Mouse (Mus musculus) forebrain, embryonic 10.5 days (tissue): ENCODE measurements at regions not wholly inside any gene's neighbourhood (a gene's known extent, or its start where the extent isn't known, plus 50 kb on each side); places are given as distances from the start of the nearest gene placed in this dataset.

Experiments used
- DNase-seq: peaks from one replicate; pipeline ENCODE4 v3.0.0-alpha.2; 2017; ENCODE audit warnings: low spot score; ENCODE audit errors: extremely low spot score
- H3K27ac ChIP-seq: fragments of 300-500 bp; sonication (generic); 2 replicates; pipeline ENCODE4 v1.5.1; 2016; ENCODE audit warnings: mild to moderate bottlenecking
- H3K27me3 ChIP-seq: fragments of 300-500 bp; sonication (generic); 2 replicates; pipeline ENCODE4 v1.6.1; 2016; ENCODE audit warnings: mild to moderate bottlenecking; ENCODE audit not compliant: poor library complexity, severe bottlenecking
- H3K36me3 ChIP-seq: fragments of 300-500 bp; sonication (generic); replicated peaks from 2 replicates; pipeline ENCODE4 v1.6.1; 2016; ENCODE audit warnings: mild to moderate bottlenecking, moderate library complexity
- H3K4me1 ChIP-seq: fragments of 300-500 bp; sonication (generic); 2 replicates; pipeline ENCODE4 v1.6.1; 2016
- H3K4me3 ChIP-seq: fragments of 300-500 bp; sonication (generic); 2 replicates; pipeline ENCODE4 v1.5.1; 2016; ENCODE audit warnings: mild to moderate bottlenecking, moderate library complexity
- H3K9me3 ChIP-seq: fragments of 300-500 bp; sonication (generic); 2 replicates; pipeline ENCODE4 v1.6.1; 2016; ENCODE audit warnings: mild to moderate bottlenecking, moderate library complexity
- WGBS: fragments of 180-500 bp; shearing (Covaris S2); methylation state at CpG from one replicate; pipeline ENCODE4 v1.1.7; 2016; 5-methylcytosine and 5-hydroxymethylcytosine counted together

GRCm38 (mm10) chr3:51092079-51093028 lies 131.9 kb upstream of the Noct start:
- Histone ChIP-seq H3K4me1 (peaks cover 43% of the 10 kb centered on the region), H3K4me3 (no peak overlapping the region), H3K27ac (no peak overlapping the region), H3K36me3 (no peaks in the 10 kb centered on the region), H3K27me3 (no peaks in the 10 kb centered on the region), H3K9me3 (no peaks in the 10 kb centered on the region)
- WGBS = 86% methylated on average over 12 of the region's 12 CpGs
- DNase-seq = no peak

DNA sequence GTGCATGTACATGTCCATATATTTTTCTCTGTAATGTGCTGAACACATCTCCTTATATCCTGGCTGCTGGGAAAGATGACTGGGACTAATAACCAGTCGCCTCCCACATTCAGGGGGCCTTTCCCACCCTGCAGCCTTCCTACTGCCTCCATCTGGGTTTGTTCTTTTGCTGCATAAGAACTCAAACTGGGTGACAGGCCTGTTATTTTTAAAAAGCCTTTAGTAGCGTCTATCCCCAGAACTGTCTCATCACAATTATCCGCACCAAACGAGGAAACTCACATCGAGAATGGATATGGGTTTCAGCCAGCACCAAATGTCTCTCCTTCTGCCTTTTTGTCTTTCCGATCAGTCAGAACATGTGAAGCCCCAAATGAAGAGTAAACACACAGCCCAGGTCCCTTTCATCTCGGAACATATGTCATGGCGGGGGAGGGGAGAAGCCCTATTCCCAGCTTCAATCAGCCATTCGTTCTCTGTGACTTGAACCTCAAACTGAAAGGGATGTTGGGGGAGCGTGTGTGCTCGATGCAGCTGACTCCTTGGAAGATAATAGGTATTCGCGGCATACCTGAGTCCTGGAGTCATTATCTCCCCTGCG lies 128.3 kb upstream of the Noct start:
- no peaks in the 10 kb centered on the region for H3K27me3 ChIP-seq
- H3K27ac ChIP-seq = peak overlapping the region; percentile 62
- peaks cover 21% of the 10 kb centered on the region for H3K4me1 ChIP-seq
- H3K4me3 ChIP-seq = no peak overlapping the region
- no peak for DNase-seq
- WGBS = 48% methylated on average over 14 of the region's 14 CpGs
- H3K36me3 ChIP-seq = no peaks in the 10 kb centered on the region
- H3K9me3 ChIP-seq = no peaks in the 10 kb centered on the region; the same call in 1 of the 2 replicates

DNA sequence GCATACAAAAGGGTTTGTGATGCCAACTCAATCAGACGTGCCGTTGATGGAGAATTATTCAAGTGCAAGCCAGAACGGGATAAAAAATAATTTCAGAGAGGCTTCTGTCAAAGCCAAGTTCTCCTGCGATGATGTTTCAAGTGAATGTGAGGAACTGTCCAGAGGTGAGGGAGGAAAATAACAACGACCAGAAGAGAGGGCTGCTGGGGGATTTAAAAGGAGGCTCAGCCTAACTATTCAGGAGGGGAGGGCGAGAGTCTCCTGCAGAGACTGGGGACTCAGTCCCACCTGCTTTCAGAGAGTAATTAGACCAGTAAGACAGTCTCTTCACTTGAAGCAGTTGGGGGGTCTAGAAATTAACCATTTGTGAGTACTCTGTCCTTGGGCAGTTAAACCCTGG lies 127.7 kb upstream of the Noct start:
- Histone ChIP-seq H3K27ac (peak overlapping the region; percentile 62), H3K9me3 (no peaks in the 10 kb centered on the region; the same call in 1 of the 2 replicates), H3K27me3 (no peaks in the 10 kb centered on the region), H3K36me3 (no peaks in the 10 kb centered on the region), H3K4me3 (no peak overlapping the region), H3K4me1 (peaks cover 21% of the 10 kb centered on the region)
- WGBS = 46% methylated on average over 6 of the region's 6 CpGs
- no peak for DNase-seq

GRCm38 (mm10) chr3:51097362-51097761 lies 126.9 kb upstream of the Noct start:
- Histone ChIP-seq H3K9me3 (no peaks in the 10 kb centered on the region; the same call in 1 of the 2 replicates), H3K4me1 (peaks cover 21% of the 10 kb centered on the region), H3K27ac (peak overlapping the region; percentile 21; the same call in 1 of the 2 replicates), H3K4me3 (no peak overlapping the region), H3K27me3 (no peaks in the 10 kb centered on the region), H3K36me3 (no peaks in the 10 kb centered on the region)
- WGBS = 90% methylated on average over 10 of the region's 10 CpGs
- DNase-seq = no peak

GRCm38 (mm10) chr3:51099966-51100365 lies 124.3 kb upstream of the Noct start:
- Histone ChIP-seq H3K36me3 (no peaks in the 10 kb centered on the region), H3K9me3 (no peaks in the 10 kb centered on the region; the same call in 1 of the 2 replicates), H3K27ac (no peak overlapping the region), H3K27me3 (no peaks in the 10 kb centered on the region), H3K4me1 (peaks cover 21% of the 10 kb centered on the region), H3K4me3 (no peak overlapping the region)
- DNase-seq = no peak
- 92% methylated on average over 7 of the region's 7 CpGs for WGBS

- Histone ChIP-seq H3K9me3 (peaks cover 4% of the 10 kb centered on the region; the same call in 1 of the 2 replicates), H3K27ac (peak overlapping the region; percentile 60), H3K27me3 (no peaks in the 10 kb centered on the region), H3K36me3 (no peaks in the 10 kb centered on the region), H3K4me3 (no peak overlapping the region), H3K4me1 (peaks cover 35% of the 10 kb centered on the region)
- DNase-seq = no peak
- 38% methylated on average over 12 of the region's 12 CpGs for WGBS
Observed at GRCm38 (mm10) chr3:51108639-51109202, 115.5 kb upstream of the Noct start.

DNA sequence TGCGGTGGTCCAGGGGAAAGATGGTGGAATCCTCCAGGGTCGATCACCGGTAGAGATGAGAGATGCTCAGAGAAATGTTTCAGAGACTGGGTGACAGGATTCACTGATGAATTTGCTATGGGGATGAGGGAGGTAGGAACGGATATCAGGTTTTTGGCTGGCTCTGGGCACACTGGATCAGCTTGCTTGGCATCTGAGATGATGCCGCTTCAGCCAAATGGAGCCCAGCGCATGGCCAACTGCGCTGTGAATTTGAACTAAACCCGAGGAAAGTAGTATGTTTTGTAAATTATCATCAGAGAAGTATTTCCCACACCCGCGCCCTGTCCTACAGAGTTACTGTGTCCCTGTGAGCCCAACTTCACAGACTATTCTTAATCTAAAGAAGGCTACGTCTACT lies 113.0 kb upstream of the Noct start:
- Histone ChIP-seq H3K27ac (no peak overlapping the region), H3K36me3 (no peaks in the 10 kb centered on the region), H3K4me1 (peaks cover 35% of the 10 kb centered on the region), H3K27me3 (no peaks in the 10 kb centered on the region), H3K9me3 (no peaks in the 10 kb centered on the region), H3K4me3 (no peak overlapping the region)
- WGBS = 95% methylated on average over 11 of the region's 11 CpGs
- no peak for DNase-seq

GRCm38 (mm10) chr3:51112351-51112750 lies 111.9 kb upstream of the Noct start:
- DNase-seq = no peak

DNA sequence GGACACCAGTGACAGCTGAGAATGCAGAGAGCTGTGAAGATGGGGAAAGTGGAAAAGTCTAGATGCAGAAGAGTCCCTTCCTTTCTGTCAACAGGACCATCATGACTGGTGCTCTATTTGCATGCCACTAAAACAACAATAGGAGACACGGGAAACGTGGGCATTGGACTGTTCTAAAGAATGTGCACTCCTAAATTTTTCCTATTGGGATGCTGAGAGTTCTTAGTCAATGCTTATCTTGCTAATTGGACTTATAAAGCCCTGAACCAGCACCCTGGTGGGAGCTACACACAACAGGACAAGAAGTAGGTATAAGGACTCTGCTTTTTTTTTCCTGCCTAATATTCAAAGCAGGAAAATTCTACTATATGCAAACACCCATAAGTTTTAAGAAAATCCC lies 108.3 kb upstream of the Noct start:
- H3K27ac ChIP-seq = no peak overlapping the region
- no peak overlapping the region for H3K4me3 ChIP-seq
- H3K27me3 ChIP-seq = no peaks in the 10 kb centered on the region
- H3K4me1 ChIP-seq = peaks cover 11% of the 10 kb centered on the region
- WGBS = 72% methylated on average over 2 of the region's 2 CpGs
- no peak for DNase-seq
- H3K9me3 ChIP-seq = no peaks in the 10 kb centered on the region
- no peaks in the 10 kb centered on the region for H3K36me3 ChIP-seq

More at GRCm38 (mm10) chr3:51112351-51112750, 111.9 kb upstream of the Noct start:
- Histone ChIP-seq H3K27me3 (no peaks in the 10 kb centered on the region), H3K27ac (no peak overlapping the region), H3K9me3 (no peaks in the 10 kb centered on the region), H3K4me3 (no peak overlapping the region), H3K4me1 (peaks cover 35% of the 10 kb centered on the region), H3K36me3 (no peaks in the 10 kb centered on the region)
- 84% methylated on average over 3 of the region's 3 CpGs for WGBS

- 85% methylated on average over 7 of the region's 7 CpGs for WGBS
Observed at GRCm38 (mm10) chr3:51118706-51119105, 105.5 kb upstream of the Noct start.

DNA sequence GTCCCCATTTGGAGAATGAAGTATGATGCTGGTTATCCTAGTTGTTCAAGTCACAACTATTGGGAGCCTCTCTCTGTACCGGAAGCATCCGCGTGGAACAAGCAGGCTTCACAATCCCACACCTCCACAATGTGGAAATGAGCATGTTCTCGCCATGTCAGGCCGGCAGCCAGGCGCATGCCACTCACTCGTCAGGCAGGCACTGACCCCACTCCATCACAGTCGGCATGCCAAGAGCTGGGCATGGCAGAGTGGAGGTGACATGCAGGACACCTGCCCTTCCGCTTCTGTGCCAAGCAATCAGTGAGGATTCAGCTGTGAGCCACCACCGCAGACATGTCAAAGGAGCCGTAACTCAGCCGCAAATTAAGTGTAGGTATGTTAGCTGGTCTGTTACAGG lies 103.7 kb upstream of the Noct start:
- H3K4me3 ChIP-seq = no peak overlapping the region
- no peaks in the 10 kb centered on the region for H3K36me3 ChIP-seq
- peaks cover 8% of the 10 kb centered on the region; the same call in 1 of the 2 replicates for H3K4me1 ChIP-seq
- 94% methylated on average over 12 of the region's 12 CpGs for WGBS
- no peak for DNase-seq
- no peak overlapping the region for H3K27ac ChIP-seq
- H3K27me3 ChIP-seq = no peaks in the 10 kb centered on the region
- no peaks in the 10 kb centered on the region for H3K9me3 ChIP-seq

More at GRCm38 (mm10) chr3:51118706-51119105, 105.5 kb upstream of the Noct start:
- H3K27ac ChIP-seq = no peak overlapping the region
- no peak for DNase-seq
- no peaks in the 10 kb centered on the region for H3K9me3 ChIP-seq
- peaks cover 8% of the 10 kb centered on the region; the same call in 1 of the 2 replicates for H3K4me1 ChIP-seq
- no peaks in the 10 kb centered on the region for H3K27me3 ChIP-seq
- no peak overlapping the region for H3K4me3 ChIP-seq
- H3K36me3 ChIP-seq = no peaks in the 10 kb centered on the region

- Histone ChIP-seq H3K4me1 (peaks cover 20% of the 10 kb centered on the region), H3K9me3 (no peaks in the 10 kb centered on the region)
- 38% methylated on average over 9 of the region's 9 CpGs for WGBS
Observed at GRCm38 (mm10) chr3:51121703-51122540, 102.3 kb upstream of the Noct start.

More at GRCm38 (mm10) chr3:51121703-51122540, 102.3 kb upstream of the Noct start:
- no peaks in the 10 kb centered on the region for H3K36me3 ChIP-seq
- H3K27ac ChIP-seq = no peak overlapping the region
- peak; percentile 68 for DNase-seq
- H3K27me3 ChIP-seq = no peaks in the 10 kb centered on the region
- no peak overlapping the region for H3K4me3 ChIP-seq
